Mouse (Mus musculus): ENCODE measurements at regions not wholly inside any gene's neighbourhood (a gene's known extent, or its start where the extent isn't known, plus 50 kb on each side); places are given as distances from the start of the nearest gene placed in this dataset.

DNA sequence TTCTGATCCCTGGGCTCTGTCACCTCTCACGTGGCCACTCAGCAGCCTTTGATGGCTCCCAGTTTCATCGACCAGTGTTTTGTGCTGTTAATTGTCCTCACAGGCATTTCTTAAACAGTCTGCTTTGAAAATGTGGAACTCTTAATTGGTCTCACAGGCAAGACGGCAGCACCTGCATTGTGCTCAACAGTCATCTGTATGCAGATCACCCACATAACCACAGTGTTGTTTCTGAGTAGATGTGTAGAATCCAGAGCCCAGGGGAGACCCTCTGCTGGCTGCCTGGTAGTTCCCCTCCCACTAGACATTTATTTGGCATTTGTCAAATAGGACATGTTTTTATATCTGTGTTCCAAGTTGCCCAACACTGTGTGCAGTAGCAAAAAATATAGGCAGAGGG lies 304.3 kb downstream of the Nucb2 start:
- H3K36me3 ChIP-seq (replicated peaks; ENCODE audit: control insufficient read depth, insufficient read depth, low read depth): no peaks in the 10 kb centered on the region
- no peak for ATAC-seq (ENCODE audit: insufficient read depth)
- no peak overlapping the region for H3K27ac ChIP-seq
- DNase-seq (ENCODE audit: low read depth in 3 of 3, low spot score in 3 of 3): no peak
- WGBS (ENCODE audit: insufficient replicate concordance): 63% methylated on average over 3 of the region's 3 CpGs
- no peak overlapping the region for H3K4me2 ChIP-seq (ENCODE audit: low read depth)
- no peaks in the 10 kb centered on the region for H3K9me3 ChIP-seq (ENCODE audit: control insufficient read depth, low read length)
- H3K27me3 ChIP-seq (ENCODE audit: control insufficient read depth, insufficient read depth, low read length): no peaks in the 10 kb centered on the region
- no peak overlapping the region for H3K9ac ChIP-seq (replicated peaks)
- TF ChIP-seq CTCF (IDR thresholded peaks at IDR 0.05; ENCODE audit: low read depth) (no peak), EP300 (IDR thresholded peaks at IDR 0.05; ENCODE audit: low read depth) (no peak)
- no peaks in the 10 kb centered on the region for H3K4me1 ChIP-seq (replicated peaks; ENCODE audit: control insufficient read depth in 2 of 2, insufficient read depth in 2 of 2, low read length in 1 of 2)
- H3K4me3 ChIP-seq (ENCODE audit: insufficient read depth in 1 of 2, low read depth in 2 of 2, low read length in 2 of 2): no peak overlapping the region

DNA sequence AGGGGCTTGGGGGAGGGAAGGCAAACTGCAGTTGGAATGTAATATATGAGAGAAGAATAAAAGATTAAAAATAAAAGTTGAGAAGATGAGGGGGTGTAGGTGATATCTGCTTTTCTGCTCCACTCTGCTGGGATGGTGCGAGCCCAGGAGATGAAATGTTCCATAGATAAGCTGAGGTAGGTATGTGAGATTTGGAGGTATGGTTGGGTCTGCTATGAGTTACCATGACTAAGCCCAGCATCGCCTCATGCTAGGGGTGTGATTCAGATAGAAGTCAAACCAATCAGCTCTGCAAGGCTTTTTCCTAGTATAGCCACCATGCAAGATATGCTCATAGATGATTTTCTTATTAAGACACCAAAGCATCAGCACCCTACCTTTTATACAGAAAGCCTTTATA lies 312.3 kb downstream of the Nucb2 start:
- DNase-seq (ENCODE audit: low read depth in 3 of 3, low spot score in 3 of 3) (no peak), ATAC-seq (ENCODE audit: insufficient read depth) (no peak)
- TF ChIP-seq EP300 (IDR thresholded peaks at IDR 0.05; ENCODE audit: low read depth) (no peak), CTCF (IDR thresholded peaks at IDR 0.05; ENCODE audit: low read depth) (no peak)
- Histone ChIP-seq H3K9ac (replicated peaks) (no peak overlapping the region), H3K9me3 (ENCODE audit: control insufficient read depth, low read length) (no peaks in the 10 kb centered on the region), H3K4me2 (ENCODE audit: low read depth) (no peak overlapping the region), H3K4me1 (replicated peaks; ENCODE audit: control insufficient read depth in 2 of 2, insufficient read depth in 2 of 2, low read length in 1 of 2) (no peaks in the 10 kb centered on the region), H3K4me3 (ENCODE audit: insufficient read depth in 1 of 2, low read depth in 2 of 2, low read length in 2 of 2) (no peak overlapping the region), H3K27me3 (ENCODE audit: control insufficient read depth, insufficient read depth, low read length) (no peaks in the 10 kb centered on the region), H3K36me3 (replicated peaks; ENCODE audit: control insufficient read depth, insufficient read depth, low read depth) (no peaks in the 10 kb centered on the region), H3K27ac (no peak overlapping the region)
- WGBS (ENCODE audit: insufficient replicate concordance): 56% methylated on average over 2 of the region's 2 CpGs

DNA sequence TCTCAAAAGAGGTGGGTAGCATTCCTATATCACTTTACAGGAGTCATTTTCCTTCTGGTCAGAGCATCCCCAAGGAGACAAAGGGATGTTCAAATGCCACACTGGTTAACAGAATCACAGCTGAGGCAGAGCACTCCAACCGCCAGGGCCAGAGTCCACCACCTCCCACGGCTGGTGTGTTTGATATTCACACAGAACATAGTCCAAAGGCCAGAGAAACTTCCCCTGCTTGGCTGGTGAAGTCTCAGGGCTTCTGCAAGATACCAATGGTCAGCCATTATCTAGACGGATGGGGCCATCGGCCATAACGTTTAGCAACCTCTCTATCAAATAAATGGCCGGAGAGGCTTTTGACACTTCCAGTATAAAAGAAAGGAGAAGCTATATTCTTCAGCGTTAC lies 313.8 kb downstream of the Nucb2 start:
- no peaks in the 10 kb centered on the region for H3K36me3 ChIP-seq (replicated peaks; ENCODE audit: control insufficient read depth, insufficient read depth, low read depth)
- TF ChIP-seq CTCF (IDR thresholded peaks at IDR 0.05; ENCODE audit: low read depth) (no peak), EP300 (IDR thresholded peaks at IDR 0.05; ENCODE audit: low read depth) (no peak)
- ATAC-seq (ENCODE audit: insufficient read depth) (no peak), DNase-seq (ENCODE audit: low read depth in 3 of 3, low spot score in 3 of 3) (peak in 1 of 3 experiments; percentile 0)
- H3K27me3 ChIP-seq (ENCODE audit: control insufficient read depth, insufficient read depth, low read length): no peaks in the 10 kb centered on the region
- no peak overlapping the region for H3K9ac ChIP-seq (replicated peaks)
- no peak overlapping the region for H3K4me3 ChIP-seq (ENCODE audit: insufficient read depth in 1 of 2, low read depth in 2 of 2, low read length in 2 of 2)
- no peak overlapping the region for H3K27ac ChIP-seq
- no peaks in the 10 kb centered on the region for H3K9me3 ChIP-seq (ENCODE audit: control insufficient read depth, low read length)
- WGBS (ENCODE audit: insufficient replicate concordance): 56% methylated on average over 7 of the region's 7 CpGs
- no peak overlapping the region for H3K4me2 ChIP-seq (ENCODE audit: low read depth)
- H3K4me1 ChIP-seq (replicated peaks; ENCODE audit: control insufficient read depth in 2 of 2, insufficient read depth in 2 of 2, low read length in 1 of 2): no peaks in the 10 kb centered on the region

DNA sequence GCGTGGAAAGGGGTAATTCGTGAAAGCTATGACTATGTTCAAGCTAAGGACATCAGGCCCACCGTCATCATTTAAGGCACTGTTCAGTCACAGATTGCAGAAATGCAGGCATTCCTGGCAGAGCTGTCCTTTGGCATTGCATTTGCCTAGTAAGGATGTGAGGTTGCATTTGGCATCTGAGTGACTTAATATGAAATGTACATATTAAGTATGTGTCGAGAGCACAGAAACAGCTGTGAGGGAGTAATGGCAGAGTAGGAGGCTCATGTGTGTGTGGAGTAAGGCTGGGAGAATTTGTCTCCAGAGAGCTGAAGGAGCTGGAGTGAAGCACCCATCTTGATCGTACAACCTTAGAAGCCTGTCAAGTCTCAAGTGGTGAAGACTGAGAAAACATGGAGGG lies 316.4 kb downstream of the Nucb2 start:
- ATAC-seq (ENCODE audit: insufficient read depth): no peak
- Histone ChIP-seq H3K4me2 (ENCODE audit: low read depth) (no peak overlapping the region), H3K27me3 (ENCODE audit: control insufficient read depth, insufficient read depth, low read length) (no peaks in the 10 kb centered on the region), H3K9me3 (ENCODE audit: control insufficient read depth, low read length) (no peaks in the 10 kb centered on the region), H3K4me3 (ENCODE audit: insufficient read depth in 1 of 2, low read depth in 2 of 2, low read length in 2 of 2) (no peak overlapping the region), H3K9ac (replicated peaks) (no peak overlapping the region), H3K4me1 (replicated peaks; ENCODE audit: control insufficient read depth in 2 of 2, insufficient read depth in 2 of 2, low read length in 1 of 2) (no peaks in the 10 kb centered on the region), H3K36me3 (replicated peaks; ENCODE audit: control insufficient read depth, insufficient read depth, low read depth) (no peaks in the 10 kb centered on the region), H3K27ac (no peak overlapping the region)
- no peak for TF ChIP-seq EP300 (IDR thresholded peaks at IDR 0.05; ENCODE audit: low read depth)
- no peak for TF ChIP-seq CTCF (IDR thresholded peaks at IDR 0.05; ENCODE audit: low read depth)
- 61% methylated on average over 5 of the region's 5 CpGs for WGBS (ENCODE audit: insufficient replicate concordance)
- DNase-seq (ENCODE audit: low read depth in 3 of 3, low spot score in 3 of 3): no peak

DNA sequence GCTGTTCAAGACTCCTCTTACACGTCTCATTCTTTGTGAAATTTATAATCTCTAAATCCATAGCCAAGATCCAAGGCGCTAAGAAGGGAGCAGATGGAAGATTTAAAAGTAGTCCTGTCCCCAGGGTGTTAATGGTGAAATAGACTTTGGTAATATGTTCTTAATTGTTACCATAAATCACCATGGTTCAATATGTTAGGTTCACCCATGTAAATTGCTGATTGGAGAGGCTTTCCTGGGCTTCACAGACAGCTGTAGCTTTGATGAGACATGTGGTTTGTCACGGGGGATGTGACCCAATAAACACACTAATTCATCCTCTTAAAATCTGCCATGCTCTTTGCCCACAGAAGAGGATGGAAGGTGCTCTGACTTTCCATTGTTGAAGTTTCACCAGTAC lies 338.7 kb downstream of the Nucb2 start:
- WGBS (ENCODE audit: insufficient replicate concordance): 38% methylated on average over 3 of the region's 3 CpGs
- no peak overlapping the region for H3K27ac ChIP-seq

More for the DNA sequence above, 338.7 kb downstream of the Nucb2 start:
- no peak for DNase-seq (ENCODE audit: low read depth in 3 of 3, low spot score in 3 of 3)
- Histone ChIP-seq H3K4me1 (replicated peaks; ENCODE audit: control insufficient read depth in 2 of 2, insufficient read depth in 2 of 2, low read length in 1 of 2) (no peaks in the 10 kb centered on the region), H3K4me3 (ENCODE audit: insufficient read depth in 1 of 2, low read depth in 2 of 2, low read length in 2 of 2) (no peak overlapping the region), H3K27me3 (ENCODE audit: control insufficient read depth, insufficient read depth, low read length) (no peaks in the 10 kb centered on the region), H3K36me3 (replicated peaks; ENCODE audit: control insufficient read depth, insufficient read depth, low read depth) (no peaks in the 10 kb centered on the region), H3K9me3 (ENCODE audit: control insufficient read depth, low read length) (no peaks in the 10 kb centered on the region), H3K9ac (replicated peaks) (no peak overlapping the region), H3K4me2 (ENCODE audit: low read depth) (no peak overlapping the region)
- ATAC-seq (ENCODE audit: insufficient read depth): no peak
- TF ChIP-seq CTCF (IDR thresholded peaks at IDR 0.05; ENCODE audit: low read depth) (no peak), EP300 (IDR thresholded peaks at IDR 0.05; ENCODE audit: low read depth) (no peak)
